Mouse (Mus musculus) megakaryocyte, embryonic 14.5 days (primary cell): ENCODE measurements around the gene 6430571L13Rik.

ENCODE experiments used
- FLI1 ChIP-seq: IDR thresholded peaks from 2 replicates; pipeline ENCODE4 v1.6.1; 2012; ENCODE audit warnings: low read length, inconsistent platforms, mixed read lengths
- GATA1 ChIP-seq: IDR thresholded peaks from 3 replicates; pipeline ENCODE4 v1.6.1; 2012; ENCODE audit warnings: mixed read lengths, low read length, inconsistent platforms, borderline replicate concordance

- TF ChIP-seq GATA1 (no peak), FLI1 (no peak)
Measured at GRCm38 (mm10) chr9:107325904-107326303, 14.5 kb upstream of the 6430571L13Rik start.
